Mouse (Mus musculus): ENCODE measurements around the gene Elf2. TPM values are rescaled to one million over a fixed set of nuclear protein-coding genes. Genes with fewer than 3 reads are reported as not detected.

Gene Elf2
- polyA plus RNA-seq, 1 experiment from 2014 or later = 38.7 TPM

DNA sequence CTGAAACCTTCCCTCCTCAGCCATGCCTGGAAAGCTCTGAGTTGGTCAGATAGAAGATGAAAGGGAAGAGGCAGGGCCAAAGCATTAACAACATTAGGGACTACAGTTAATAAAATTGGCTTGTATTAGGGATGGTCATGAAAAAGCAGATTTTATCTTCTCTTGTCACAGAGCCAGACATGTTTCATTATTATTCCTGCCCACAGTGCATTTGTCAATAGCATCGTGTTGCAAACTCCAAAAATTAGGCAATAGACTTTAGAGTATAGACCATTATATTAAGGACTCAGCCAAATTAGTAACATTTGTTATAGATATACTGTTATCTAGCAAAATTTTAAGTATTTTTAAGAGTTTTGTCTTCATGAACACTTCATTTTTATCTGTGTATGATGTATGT, 43.7 kb downstream of the Elf2 start:
- peaks cover 100% of the 10 kb centered on the region for H3K79me2 ChIP-seq (ENCODE audit: inconsistent target)
- no peak overlapping the region for H3K4me3 ChIP-seq (ENCODE audit: inconsistent target)
- 17% methylated on average over 1 of the region's 1 CpGs for WGBS (ENCODE audit: missing documents)
- no peak overlapping the region for H3K27ac ChIP-seq
- H3K36me3 ChIP-seq (ENCODE audit: inconsistent target) = peaks cover 24% of the 10 kb centered on the region; the same call in 1 of the 2 replicates

- no peak overlapping the region for H3K27ac ChIP-seq
- no peak overlapping the region for H3K4me3 ChIP-seq (ENCODE audit: inconsistent target)
- WGBS (ENCODE audit: missing documents) = 77% methylated on average over 2 of the region's 2 CpGs
- H3K79me2 ChIP-seq (ENCODE audit: inconsistent target) = peaks cover 100% of the 10 kb centered on the region
- peaks cover 24% of the 10 kb centered on the region; the same call in 1 of the 2 replicates for H3K36me3 ChIP-seq (ENCODE audit: inconsistent target)
Measured at GRCm38 (mm10) chr3:51295225-51295624, 45.2 kb downstream of the Elf2 start.

- Histone ChIP-seq H3K4me3 (ENCODE audit: inconsistent target) (no peak overlapping the region), H3K79me2 (ENCODE audit: inconsistent target) (peaks cover 100% of the 10 kb centered on the region), H3K36me3 (ENCODE audit: inconsistent target) (peaks cover 24% of the 10 kb centered on the region; the same call in 1 of the 2 replicates), H3K27ac (no peak overlapping the region)
- 89% methylated on average over 2 of the region's 2 CpGs for WGBS (ENCODE audit: missing documents)
Measured at GRCm38 (mm10) chr3:51294251-51294650, 46.2 kb downstream of the Elf2 start.

DNA sequence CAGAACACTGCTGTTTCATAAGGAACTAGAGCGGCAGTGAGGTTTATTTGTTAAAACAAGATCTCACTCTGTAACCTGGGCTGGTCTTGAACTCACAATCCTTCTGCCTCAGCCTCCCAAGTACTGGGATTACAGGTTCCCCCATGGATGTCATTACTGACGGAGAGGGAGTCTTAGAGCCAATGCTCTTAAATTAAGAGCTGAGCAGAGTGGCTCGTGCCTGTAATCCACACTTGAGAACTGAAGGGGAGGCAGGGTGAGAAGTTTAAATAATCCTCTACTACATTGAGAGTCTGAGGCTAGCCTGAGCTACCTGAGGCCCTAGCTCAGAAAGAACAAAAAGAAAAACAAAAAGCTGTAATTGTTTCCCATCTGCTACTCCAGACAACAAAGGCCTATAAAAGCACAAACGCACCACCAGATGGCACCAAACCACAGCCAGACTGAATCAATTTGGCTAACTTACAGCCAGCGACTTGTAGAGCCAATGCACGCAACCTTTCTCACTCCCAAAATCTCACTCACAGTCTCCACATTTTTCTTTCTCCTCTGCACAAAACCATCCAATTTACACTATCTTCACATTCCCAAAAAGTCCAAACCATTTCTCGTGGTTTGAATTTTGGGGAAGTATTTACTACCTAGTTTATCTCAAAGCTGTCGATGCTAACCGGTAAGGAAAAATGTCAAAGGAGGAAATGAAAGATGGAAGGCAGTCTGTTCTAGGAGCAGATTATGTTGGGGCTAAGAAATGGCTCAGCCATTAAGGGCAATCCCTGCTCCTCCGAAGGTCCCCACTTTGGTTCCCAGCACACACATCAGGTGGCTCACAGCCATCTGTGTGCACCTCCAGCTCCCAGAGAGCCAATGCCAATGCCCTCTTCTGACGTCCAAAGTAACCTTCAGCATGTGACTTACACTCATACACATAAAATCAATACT, 51.3 kb downstream of the Elf2 start:
- H3K36me3 ChIP-seq (ENCODE audit: inconsistent target) = peaks cover 24% of the 10 kb centered on the region; the same call in 1 of the 2 replicates
- no peak overlapping the region for H3K27ac ChIP-seq
- WGBS (ENCODE audit: missing documents) = 49% methylated on average over 11 of the region's 11 CpGs
- no peak overlapping the region for H3K4me3 ChIP-seq (ENCODE audit: inconsistent target)
- peaks cover 100% of the 10 kb centered on the region for H3K79me2 ChIP-seq (ENCODE audit: inconsistent target)

- peaks cover 15% of the 10 kb centered on the region; the same call in 1 of the 2 replicates for H3K36me3 ChIP-seq (ENCODE audit: inconsistent target)
- peaks cover 100% of the 10 kb centered on the region for H3K79me2 ChIP-seq (ENCODE audit: inconsistent target)
- no peak overlapping the region for H3K4me3 ChIP-seq (ENCODE audit: inconsistent target)
- no peak overlapping the region for H3K27ac ChIP-seq
- WGBS (ENCODE audit: missing documents) = 92% methylated on average over 1 of the region's 1 CpGs
Measured at GRCm38 (mm10) chr3:51284375-51284774, 56.1 kb downstream of the Elf2 start.

- Histone ChIP-seq H3K36me3 (ENCODE audit: inconsistent target) (peaks cover 15% of the 10 kb centered on the region; the same call in 1 of the 2 replicates), H3K79me2 (ENCODE audit: inconsistent target) (peaks cover 92% of the 10 kb centered on the region), H3K27ac (no peak overlapping the region), H3K4me3 (ENCODE audit: inconsistent target) (no peak overlapping the region)
- 74% methylated on average over 4 of the region's 4 CpGs for WGBS (ENCODE audit: missing documents)
Measured at GRCm38 (mm10) chr3:51281727-51282126, 58.7 kb downstream of the Elf2 start.

DNA sequence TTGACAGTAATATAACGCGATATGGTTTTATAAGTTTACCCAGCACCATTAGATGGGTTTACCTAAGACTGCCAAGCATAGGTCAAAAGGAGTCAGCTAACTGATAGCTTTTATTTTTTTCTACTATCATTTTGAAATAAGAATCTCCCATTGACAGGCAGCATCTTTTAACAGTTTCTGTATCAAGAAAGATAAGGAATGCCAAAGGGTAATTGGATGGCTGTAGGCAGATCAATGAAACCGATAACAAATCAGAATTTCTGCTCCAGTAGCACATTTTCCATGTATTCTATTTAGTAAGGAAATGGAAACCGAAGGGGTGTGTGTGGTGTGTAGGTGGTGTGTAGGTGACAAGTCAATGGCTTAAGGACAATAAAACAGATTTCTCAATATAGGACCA, 62.0 kb downstream of the Elf2 start:
- H3K4me3 ChIP-seq (ENCODE audit: inconsistent target) = no peak overlapping the region
- no peak overlapping the region for H3K27ac ChIP-seq
- no peaks in the 10 kb centered on the region; the same call in 1 of the 2 replicates for H3K36me3 ChIP-seq (ENCODE audit: inconsistent target)
- 95% methylated on average over 4 of the region's 4 CpGs for WGBS (ENCODE audit: missing documents)
- H3K79me2 ChIP-seq (ENCODE audit: inconsistent target) = peaks cover 84% of the 10 kb centered on the region

GRCm38 (mm10) chr3:51277201-51278150, 63.0 kb downstream of the Elf2 start:
- 3% methylated on average over 69 of the region's 75 CpGs for WGBS (ENCODE audit: missing documents)
- Histone ChIP-seq H3K27ac (peak overlapping the region; percentile 53), H3K4me3 (ENCODE audit: inconsistent target) (peak overlapping the region; percentile 32), H3K36me3 (ENCODE audit: inconsistent target) (no peaks in the 10 kb centered on the region), H3K79me2 (ENCODE audit: inconsistent target) (peaks cover 84% of the 10 kb centered on the region)

- Histone ChIP-seq H3K27ac (peak overlapping the region; percentile 50; the same call in 1 of the 2 replicates), H3K79me2 (ENCODE audit: inconsistent target) (peaks cover 84% of the 10 kb centered on the region), H3K4me3 (ENCODE audit: inconsistent target) (peak overlapping the region; percentile 52), H3K36me3 (ENCODE audit: inconsistent target) (no peaks in the 10 kb centered on the region)
- under 1% methylated on average over 78 of the region's 93 CpGs for WGBS (ENCODE audit: missing documents)
Measured at GRCm38 (mm10) chr3:51276421-51277111, 63.9 kb downstream of the Elf2 start.

GRCm38 (mm10) chr3:51275956-51276398, 64.5 kb downstream of the Elf2 start:
- peaks cover 84% of the 10 kb centered on the region for H3K79me2 ChIP-seq (ENCODE audit: inconsistent target)

DNA sequence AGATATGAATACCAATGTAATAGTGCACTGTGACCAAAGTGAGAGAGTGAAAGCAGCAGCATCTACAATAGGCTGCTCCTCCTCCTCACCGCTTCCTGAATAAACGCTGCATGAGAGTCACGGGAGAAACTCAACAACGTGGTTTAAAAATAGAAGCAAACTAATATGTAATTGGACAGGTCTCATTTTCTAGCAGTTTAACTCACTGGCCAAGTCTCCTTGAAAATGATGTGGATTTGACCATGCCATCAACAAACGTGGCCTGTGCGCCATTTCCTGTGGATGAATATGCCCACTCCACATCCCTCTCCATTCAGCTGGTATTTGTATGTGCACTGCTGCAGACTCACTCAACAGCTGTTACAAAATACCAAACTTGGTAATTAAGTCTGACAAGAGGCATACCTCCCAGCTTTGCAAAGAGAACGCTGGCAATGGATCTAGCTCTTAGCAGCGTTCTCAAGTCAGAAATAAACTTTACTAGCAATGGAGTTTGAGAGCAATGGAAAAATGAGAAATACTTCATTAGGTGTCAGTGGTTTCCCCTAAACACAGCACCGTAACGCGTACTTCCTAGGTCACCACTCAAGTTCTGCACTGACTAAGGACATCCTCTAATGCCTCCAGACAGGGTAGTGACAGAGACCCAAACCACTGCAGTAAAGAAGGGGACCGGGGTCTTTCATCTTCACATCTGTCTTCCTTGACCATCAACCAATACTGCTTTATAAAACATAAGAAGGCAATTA, 70.2 kb downstream of the Elf2 start:
- Histone ChIP-seq H3K79me2 (ENCODE audit: inconsistent target) (peaks cover 100% of the 10 kb centered on the region), H3K27ac (peak overlapping the region; percentile 36), H3K36me3 (ENCODE audit: inconsistent target) (peaks cover 15% of the 10 kb centered on the region; the same call in 1 of the 2 replicates), H3K4me3 (ENCODE audit: inconsistent target) (no peak overlapping the region)
- 21% methylated on average over 12 of the region's 12 CpGs for WGBS (ENCODE audit: missing documents)

More at GRCm38 (mm10) chr3:51275956-51276398, 64.5 kb downstream of the Elf2 start:
- Histone ChIP-seq H3K27ac (peak overlapping the region; percentile 50), H3K36me3 (ENCODE audit: inconsistent target) (no peaks in the 10 kb centered on the region), H3K4me3 (ENCODE audit: inconsistent target) (peak overlapping the region; percentile 52)
- WGBS (ENCODE audit: missing documents) = under 1% methylated on average over 31 of the region's 33 CpGs

- Histone ChIP-seq H3K27ac (no peak overlapping the region), H3K79me2 (ENCODE audit: inconsistent target) (peaks cover 100% of the 10 kb centered on the region), H3K36me3 (ENCODE audit: inconsistent target) (peaks cover 33% of the 10 kb centered on the region), H3K4me3 (ENCODE audit: inconsistent target) (no peak overlapping the region)
- WGBS (ENCODE audit: missing documents) = 95% methylated on average over 12 of the region's 12 CpGs
Measured at GRCm38 (mm10) chr3:51268434-51268833, 72.0 kb downstream of the Elf2 start.

DNA sequence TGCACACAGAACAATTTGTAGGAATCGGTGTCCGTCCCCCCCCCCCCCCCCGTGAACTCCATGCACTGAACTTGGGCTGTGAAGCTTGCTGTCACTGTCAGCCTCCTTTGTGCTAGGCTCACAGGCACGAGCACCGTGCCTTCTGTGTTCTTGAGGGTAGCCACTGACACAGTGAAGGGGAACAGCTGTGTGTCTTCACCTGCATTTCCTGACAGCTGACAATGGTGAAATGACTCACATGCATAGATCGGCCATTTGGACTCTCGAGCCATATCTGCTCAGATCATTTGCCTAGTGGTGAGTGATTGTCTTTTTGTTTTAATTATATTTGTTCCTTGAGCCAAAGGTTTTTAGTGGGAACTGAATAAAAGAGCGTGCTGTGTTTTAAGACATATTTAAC, 77.5 kb downstream of the Elf2 start:
- Histone ChIP-seq H3K79me2 (ENCODE audit: inconsistent target) (peaks cover 77% of the 10 kb centered on the region), H3K27ac (no peak overlapping the region), H3K4me3 (ENCODE audit: inconsistent target) (no peak overlapping the region), H3K36me3 (ENCODE audit: inconsistent target) (peaks cover 87% of the 10 kb centered on the region)
- WGBS (ENCODE audit: missing documents) = 93% methylated on average over 7 of the region's 8 CpGs

Data from macrophage (primary cell).